ENCODE assay signal across 15 mouse cellular contexts in the genomic region with DNA sequence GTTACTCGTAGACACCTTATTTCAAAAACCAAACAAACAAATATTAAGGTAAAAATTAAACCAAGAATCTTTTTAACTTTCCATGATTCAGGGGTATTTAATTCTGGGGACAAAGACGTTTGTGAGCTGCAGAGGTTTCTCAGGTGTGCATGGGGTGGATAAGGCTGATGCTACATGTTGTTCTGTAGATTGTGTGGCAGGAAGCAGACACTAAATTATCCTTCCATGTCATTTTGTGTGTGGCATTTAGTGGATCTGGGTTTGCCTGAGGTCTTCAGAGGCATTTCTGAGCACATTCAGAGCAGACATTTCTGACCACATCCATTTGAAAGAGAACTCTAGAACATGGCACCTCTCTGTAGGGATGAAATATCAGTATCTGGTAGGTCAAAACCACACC. TPM values are rescaled to one million over a fixed set of nuclear protein-coding genes. Genes with fewer than 3 reads are reported as not detected.
DNase-seq lines count a peak whose midpoint lies in the region; ATAC-seq lines count a peak whose summit lies in the region.
"Had no signal": no experiment of that assay in that cellular context is flagged by ENCODE, and none has a peak within 500 bp of the region (broad histone marks: within the 10 kb centered on the region; RNA-seq: fewer than 3 reads in every experiment).

No protein-coding gene starts in this region.

- ATAC-seq in heart, embryonic 13.5 days (ENCODE audit: extremely low read depth, insufficient number of reproducible peaks, low FRiP score, low TSS enrichment) = no peak
- ATAC-seq in liver, embryonic 12.5 days = no peak
- ATAC-seq: intestine, embryonic 16.5 days; midbrain, embryonic 15.5 days had no signal

- 77% methylated on average over 2 of the region's 2 CpGs for WGBS in heart, embryonic 13.5 days
- WGBS in liver, embryonic 12.5 days (ENCODE audit: insufficient replicate concordance) = 54% methylated on average over 2 of the region's 2 CpGs

- peaks cover 83% of the 10 kb centered on the region for H3K4me1 ChIP-seq in heart, embryonic 13.5 days
- H3K4me1 ChIP-seq in liver, embryonic 12.5 days = peaks cover 85% of the 10 kb centered on the region
- H3K4me1 ChIP-seq: midbrain, embryonic 15.5 days had no signal

- no peaks in the 10 kb centered on the region for H3K27me3 ChIP-seq in heart, embryonic 13.5 days (replicated peaks)
- no peaks in the 10 kb centered on the region for H3K27me3 ChIP-seq in liver, embryonic 12.5 days (replicated peaks)
- H3K27me3 ChIP-seq: hindbrain, embryonic 13.5 days; midbrain, embryonic 15.5 days had no signal

- H3K36me3 ChIP-seq in heart, embryonic 13.5 days = peaks cover 8% of the 10 kb centered on the region; the same call in 1 of the 2 replicates
- H3K36me3 ChIP-seq in liver, embryonic 12.5 days = 0 out of 2 replicates have a peak, but pooled peaks cover 4% of the 10 kb centered on the region
- H3K36me3 ChIP-seq: hindbrain, embryonic 13.5 days; midbrain, embryonic 15.5 days had no signal

- peak overlapping the region; percentile 89 for H3K27ac ChIP-seq in heart, embryonic 13.5 days (replicated peaks)
- H3K27ac ChIP-seq in liver, embryonic 12.5 days = peak overlapping the region; percentile 87
- H3K27ac ChIP-seq: hindbrain, embryonic 13.5 days; midbrain, embryonic 15.5 days had no signal

- no peak overlapping the region for H3K4me3 ChIP-seq in heart, embryonic 13.5 days
- no peak overlapping the region for H3K4me3 ChIP-seq in liver, embryonic 12.5 days
- H3K4me3 ChIP-seq: hindbrain, embryonic 13.5 days; left cerebral cortex, adult 2 months; midbrain, embryonic 15.5 days had no signal

- no peaks in the 10 kb centered on the region for H3K9me3 ChIP-seq in heart, embryonic 13.5 days
- H3K9me3 ChIP-seq in liver, embryonic 12.5 days (replicated peaks) = no peaks in the 10 kb centered on the region
- H3K9me3 ChIP-seq: hindbrain, embryonic 13.5 days; midbrain, embryonic 15.5 days had no signal

- DNase-seq in heart, adult 8-10 months (ENCODE audit: low spot score) = no peak
- DNase-seq in thymus, postnatal 0 days (ENCODE audit: low spot score) = peak; percentile 2
- no peak for DNase-seq in thymus, postnatal 10 days (ENCODE audit: low spot score in 2 of 2)
- no peak for DNase-seq in kidney, postnatal 36 days
- DNase-seq in retina, postnatal 1 day = no peak
- DNase-seq: adrenal gland, adult 2 months; cerebellum, adult 11-12 months; gastrocnemius, postnatal 36 days; lung, embryonic 14.5 days had no signal

- no peak overlapping the region for H3K9ac ChIP-seq in heart, embryonic 13.5 days
- no peak overlapping the region for H3K9ac ChIP-seq in liver, embryonic 12.5 days
- H3K9ac ChIP-seq: hindbrain, embryonic 13.5 days; lung, embryonic 14.5 days; midbrain, embryonic 15.5 days had no signal

- H3K4me2 ChIP-seq in heart, embryonic 13.5 days = peak overlapping the region; percentile 56
- peak overlapping the region; percentile 69; the same call in 1 of the 2 replicates for H3K4me2 ChIP-seq in liver, embryonic 12.5 days
- H3K4me2 ChIP-seq: hindbrain, embryonic 13.5 days; lung, embryonic 14.5 days; midbrain, embryonic 15.5 days had no signal

RNA-seq across cellular contexts. Expression of gene Add3, which starts 52.9 kb away (rescaled TPM):
- polyA plus RNA-seq in heart, embryonic 13.5 days (2015; fragmentation: Nextera tagmentation; extraction: Ambion mirVana) = 120 and 121 TPM in 2 replicates
- 10 to 100 TPM; 35.7 to 51.4 (median 39.9) TPM for total RNA-seq in heart, adult 8-10 months (2022)
- 41.5 and 42.7 TPM in 2 replicates for polyA plus RNA-seq in thymus, postnatal 0 days (2015; fragmentation: Nextera tagmentation; extraction: Ambion mirVana)
- 42.1 and 42.2 TPM in 2 replicates for polyA plus RNA-seq in liver, embryonic 12.5 days (2016; fragmentation: Nextera tagmentation; extraction: Ambion mirVana)
